Mouse (Mus musculus) testis, adult 2 months (tissue): ENCODE measurements around the gene Nlrp4f. TPM values are rescaled to one million over a fixed set of nuclear protein-coding genes. Genes with fewer than 3 reads are reported as not detected.
A peak's percentile ranks its signal among the peaks of the same experiment; 100 is the strongest.

Experiments
- H3K27ac ChIP-seq: fragments of 200-500 bp; 2 replicates; pipeline ENCODE4 v1.5.1; 2012; ENCODE audit warnings: low read depth, low read length; ENCODE audit not compliant: control insufficient read depth, insufficient read depth
- H3K27me3 ChIP-seq: fragments of 200-500 bp; 2 replicates; pipeline ENCODE4 v1.6.1; 2012; ENCODE audit warnings: mild to moderate bottlenecking, low read length, moderate library complexity; ENCODE audit not compliant: control insufficient read depth, insufficient read depth
- H3K36me3 ChIP-seq: fragments of 200-500 bp; 2 replicates; pipeline ENCODE4 v1.6.1; 2012; ENCODE audit warnings: mild to moderate bottlenecking, low read length; ENCODE audit not compliant: control insufficient read depth, insufficient read depth
- H3K4me1 ChIP-seq: fragments of 200-500 bp; 2 replicates; pipeline ENCODE4 v1.6.1; 2012; ENCODE audit warnings: low read length; ENCODE audit not compliant: control insufficient read depth, insufficient read depth
- H3K4me3 ChIP-seq: fragments of 200-500 bp; 2 replicates; pipeline ENCODE4 v1.5.1; 2012; ENCODE audit warnings: low read depth, mild to moderate bottlenecking, low read length, moderate library complexity, mixed read lengths; ENCODE audit not compliant: control insufficient read depth
- CTCF ChIP-seq: fragments of 200-500 bp; IDR thresholded peaks from 2 replicates; pipeline ENCODE4 v1.5.1; 2012; ENCODE audit warnings: low read depth, mild to moderate bottlenecking, inconsistent platforms, low read length, moderate library complexity; ENCODE audit not compliant: control insufficient read depth, insufficient read depth, insufficient replicate concordance
- POLR2A ChIP-seq: fragments of 200-500 bp; IDR thresholded peaks from 2 replicates; pipeline ENCODE4 v1.6.1; 2012; ENCODE audit warnings: low read depth, mild to moderate bottlenecking, inconsistent platforms, low read length, moderate library complexity; ENCODE audit not compliant: control insufficient read depth
- polyA plus RNA-seq: library from polyadenylated mRNA; depleted of rRNA; stranded (reverse); fragments of >200 nt; gene quantifications from 2 replicates; pipeline ENCODE4 v1.2.3, GENCODE M21; 2012

The Nlrp4f gene
- polyA plus RNA-seq, 1 experiment, result 0.58 TPM

DNA sequence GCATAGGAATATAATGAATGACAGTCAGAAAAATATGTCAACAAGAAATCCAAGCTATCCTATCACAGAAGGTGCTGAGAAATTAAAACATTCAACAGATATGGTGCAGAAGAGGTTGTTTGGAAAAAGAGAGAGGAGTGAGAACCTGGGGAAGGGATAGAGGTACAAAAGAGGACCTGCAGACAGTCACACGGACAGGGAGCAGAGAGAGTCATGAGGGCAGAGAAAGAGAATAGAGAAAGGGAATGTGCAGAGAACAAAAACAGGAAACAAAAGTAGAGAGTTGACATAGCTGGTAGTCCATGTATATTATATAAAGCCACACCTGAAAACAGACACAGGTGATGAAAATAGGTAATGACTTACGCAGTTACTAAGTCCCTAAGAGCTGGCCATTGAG lies 20.9 kb upstream of the Nlrp4f start:
- H3K27me3 ChIP-seq, result no peaks in the 10 kb centered on the region
- TF ChIP-seq CTCF (no peak), POLR2A (no peak)

DNA sequence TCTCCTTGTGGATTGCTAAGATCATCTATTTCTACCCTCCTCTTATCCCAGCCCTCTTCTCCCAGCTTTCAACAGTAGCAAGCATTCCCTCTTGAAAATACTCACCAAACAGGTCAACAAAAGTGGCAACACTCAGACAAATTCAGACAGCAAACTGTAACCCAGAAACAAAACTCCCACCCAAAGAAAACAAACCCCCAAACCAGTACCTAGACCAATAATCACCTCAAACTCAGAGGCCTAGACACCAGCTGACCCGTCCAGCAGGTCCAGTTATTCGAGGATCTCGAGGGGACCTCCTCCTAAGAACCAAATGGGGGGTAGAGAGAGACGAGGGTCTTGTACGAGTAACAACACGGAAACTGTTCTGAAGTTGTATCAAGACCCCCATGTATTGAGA lies 20.2 kb upstream of the Nlrp4f start:
- H3K27me3 ChIP-seq, result no peaks in the 10 kb centered on the region
- no peak overlapping the region for H3K27ac ChIP-seq
- H3K36me3 ChIP-seq, result no peaks in the 10 kb centered on the region
- TF ChIP-seq CTCF (no peak), POLR2A (no peak)
- no peaks in the 10 kb centered on the region for H3K4me1 ChIP-seq
- no peak overlapping the region for H3K4me3 ChIP-seq

More for the DNA sequence above, 20.9 kb upstream of the Nlrp4f start:
- H3K36me3 ChIP-seq, result no peaks in the 10 kb centered on the region
- H3K4me3 ChIP-seq, result no peak overlapping the region
- no peak overlapping the region for H3K27ac ChIP-seq
- H3K4me1 ChIP-seq, result no peaks in the 10 kb centered on the region

DNA sequence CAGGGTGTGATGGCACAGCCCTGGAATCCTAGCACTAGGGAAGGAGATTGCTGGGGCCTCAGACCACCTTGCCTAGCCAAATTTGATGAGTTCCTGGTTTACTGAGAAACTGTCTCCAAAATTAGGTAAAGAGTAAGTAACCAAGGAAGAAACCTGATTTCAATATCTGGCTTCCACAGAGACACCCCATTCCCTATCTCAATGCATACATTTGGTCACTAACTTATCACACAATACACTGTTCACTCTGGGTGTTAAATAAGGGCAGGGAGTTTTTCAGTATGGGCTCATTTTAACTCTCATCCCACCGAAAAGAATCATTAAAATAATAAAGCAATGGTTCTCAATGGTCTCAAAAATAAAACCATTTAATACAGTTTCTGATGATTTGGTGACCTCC lies 5.1 kb downstream of the Nlrp4f start:
- no peaks in the 10 kb centered on the region for H3K4me1 ChIP-seq
- H3K36me3 ChIP-seq, result no peaks in the 10 kb centered on the region
- no peak overlapping the region for H3K4me3 ChIP-seq
- no peak overlapping the region for H3K27ac ChIP-seq
- no peaks in the 10 kb centered on the region for H3K27me3 ChIP-seq
- TF ChIP-seq CTCF (no peak), POLR2A (no peak)

DNA sequence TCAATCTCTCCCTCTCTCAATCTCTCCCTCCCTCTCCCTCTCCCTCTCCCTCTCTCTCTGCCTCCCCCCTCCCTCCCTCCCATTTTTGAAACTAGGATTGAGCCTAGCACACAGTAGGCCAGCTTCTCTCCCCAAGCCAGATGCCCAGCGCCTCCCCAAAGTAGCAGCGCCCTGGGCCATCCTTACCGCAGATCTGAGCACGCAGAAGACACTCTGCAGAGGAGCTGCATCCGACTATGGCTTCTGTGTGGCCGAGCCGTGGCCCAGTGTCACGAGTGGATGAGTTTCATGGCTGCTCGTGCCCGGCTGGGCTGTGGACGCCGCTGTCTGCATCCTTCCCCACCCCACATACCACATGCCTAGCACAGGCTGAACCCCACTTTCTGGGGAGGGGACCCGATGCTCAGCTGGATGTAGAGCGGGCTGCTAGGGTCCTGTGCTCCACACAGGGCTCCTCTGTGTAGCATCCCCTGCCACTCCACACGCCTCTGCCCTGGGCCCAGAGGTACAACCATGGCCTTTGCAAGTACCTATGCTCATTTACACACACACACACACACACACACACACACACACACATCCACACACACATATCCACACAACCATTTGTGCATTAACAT lies 29.2 kb downstream of the Nlrp4f start:
- no peak for TF ChIP-seq POLR2A
- no peak for TF ChIP-seq CTCF
- Histone ChIP-seq H3K4me3 (no peak overlapping the region), H3K4me1 (peaks cover 7% of the 10 kb centered on the region), H3K27ac (no peak overlapping the region), H3K36me3 (no peaks in the 10 kb centered on the region), H3K27me3 (no peaks in the 10 kb centered on the region)

DNA sequence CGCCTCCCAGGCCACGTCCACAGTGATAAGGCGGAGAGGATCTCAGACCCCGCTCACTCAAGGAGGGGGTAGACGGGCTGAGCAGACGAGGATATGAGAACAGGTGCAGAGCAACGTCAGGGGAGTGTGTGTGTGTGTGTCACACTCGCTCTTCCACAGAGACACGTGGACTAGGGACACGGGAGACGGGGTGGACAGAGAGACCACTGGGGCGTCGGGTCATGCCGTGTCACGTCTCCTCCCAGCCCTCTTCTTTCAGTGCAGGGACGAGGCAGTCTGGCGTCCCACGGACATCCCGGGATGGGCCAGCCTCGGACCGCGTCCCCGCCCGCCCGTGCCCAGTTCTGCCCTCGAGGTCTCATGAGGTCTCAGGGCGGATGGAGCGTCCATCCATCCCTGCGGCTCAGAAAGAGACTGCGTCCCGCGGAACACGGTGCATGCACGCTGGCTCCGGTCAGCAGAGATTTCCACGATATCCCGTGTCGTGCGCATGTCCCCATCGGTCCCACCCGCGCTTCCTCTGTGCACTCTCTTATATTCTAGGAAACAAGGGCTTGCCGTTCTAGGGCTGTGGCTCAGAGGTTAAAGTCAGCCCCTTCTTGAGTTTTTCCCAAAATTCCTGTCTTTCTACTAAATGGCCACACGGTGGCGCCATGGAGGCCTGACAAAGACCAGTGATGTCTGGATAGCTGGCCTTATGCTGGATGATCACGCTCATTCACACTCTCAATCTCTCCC lies 29.9 kb downstream of the Nlrp4f start:
- Histone ChIP-seq H3K36me3 (no peaks in the 10 kb centered on the region), H3K4me3 (peak overlapping the region; percentile 59), H3K4me1 (peaks cover 7% of the 10 kb centered on the region), H3K27me3 (no peaks in the 10 kb centered on the region), H3K27ac (no peak overlapping the region)
- TF ChIP-seq POLR2A, result no peak
- TF ChIP-seq CTCF, result peak; percentile 83

DNA sequence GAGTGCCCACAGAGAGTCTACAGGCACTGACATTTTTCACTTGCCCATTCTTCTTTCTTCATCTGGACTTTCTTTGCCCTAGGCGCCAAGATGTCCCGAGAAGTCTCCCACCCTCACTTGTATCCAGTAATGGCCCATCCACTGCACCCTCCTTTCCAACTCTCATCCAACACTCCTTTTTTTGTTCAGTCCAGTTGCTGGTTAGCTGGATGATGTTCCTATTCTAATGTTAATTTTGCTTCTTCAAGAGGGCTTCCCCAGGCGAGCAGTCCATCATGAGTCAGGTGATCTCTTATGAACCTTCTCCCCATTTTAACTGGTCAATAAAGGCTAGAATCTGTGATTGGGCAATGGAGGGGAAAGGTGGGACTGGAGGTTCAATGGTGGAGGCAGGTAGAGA lies 31.7 kb downstream of the Nlrp4f start:
- H3K36me3 ChIP-seq, result no peaks in the 10 kb centered on the region
- H3K27ac ChIP-seq, result no peak overlapping the region
- peaks cover 7% of the 10 kb centered on the region for H3K4me1 ChIP-seq
- no peaks in the 10 kb centered on the region for H3K27me3 ChIP-seq
- no peak overlapping the region for H3K4me3 ChIP-seq
- TF ChIP-seq POLR2A, result no peak
- no peak for TF ChIP-seq CTCF

DNA sequence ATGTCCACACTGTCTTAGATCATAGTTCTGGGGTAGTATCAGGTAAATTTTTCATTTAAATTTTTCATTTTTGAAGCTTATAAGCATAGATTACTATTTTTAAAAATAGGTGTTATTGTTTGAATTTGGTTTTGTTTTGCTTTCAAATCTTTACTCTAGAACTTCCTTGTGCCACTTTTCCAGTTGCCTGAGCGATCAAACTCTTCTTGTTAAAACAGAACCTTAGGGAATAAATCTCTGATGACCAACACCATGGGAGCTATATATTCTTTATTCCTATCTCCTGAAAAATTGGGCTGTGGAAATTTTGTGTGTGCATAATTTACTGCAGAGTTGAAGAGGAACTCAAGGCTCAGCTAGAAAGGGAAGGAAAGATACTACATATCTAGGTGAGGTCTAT lies 55.8 kb downstream of the Nlrp4f start, which contains the start of gene Olfr466:
Gene Olfr466, plus strand, starts transcription at position 301 of the 400 bp plus-strand sequence.
- Histone ChIP-seq H3K4me3 (no peak within 1 kb of the TSS), H3K36me3 (no peaks in the 10 kb centered on the region), H3K27me3 (no peaks in the 10 kb centered on the region), H3K4me1 (no peaks in the 10 kb centered on the region), H3K27ac (no peak within 1 kb of the TSS)
- no peak for TF ChIP-seq CTCF
- TF ChIP-seq POLR2A, result no peak
